8 mouse cellular contexts compared by ENCODE assay signal in genomic region chr3:37613722-37614121, GRCm38 (mm10). TPM values are rescaled to one million over a fixed set of nuclear protein-coding genes. Genes with fewer than 3 reads are reported as not detected.
DNase-seq lines count a peak whose midpoint lies in the region; ATAC-seq and TF ChIP-seq lines count a peak whose summit lies in the region.
"Had no signal": no experiment of that assay in that cellular context is flagged by ENCODE, and none has a peak within 500 bp of the region (broad histone marks: within the 10 kb centered on the region; RNA-seq: fewer than 3 reads in every experiment).

No protein-coding gene starts in this region.

- peak; percentile 38; the same call in 1 of the 2 replicates for ATAC-seq in megakaryocyte-erythroid progenitor cell, adult 5-6 weeks (replicated peaks; ENCODE audit: low FRiP score, low TSS enrichment, poor library complexity, severe bottlenecking)
- ATAC-seq in megakaryocyte, adult 5-6 weeks (ENCODE audit: poor library complexity, severe bottlenecking) = no peak

- peak; percentile 15 to 26 for DNase-seq in lung, adult 18-20 months
- no peak for DNase-seq in lung, adult 2 months
- DNase-seq in heart, adult 18-20 months = peak; percentile 47 to 71
- peak; percentile 48 to 56 for DNase-seq in kidney, adult 8-10 months
- DNase-seq in left cerebral cortex, postnatal 25 days (ENCODE audit: low spot score in 2 of 2) = no peak

- peaks cover 3% of the 10 kb centered on the region; the same call in 1 of the 2 replicates for H3K4me1 ChIP-seq in lung, adult 2 months (ENCODE audit: control insufficient read depth, insufficient read depth, low read length)
- H3K4me1 ChIP-seq: neural tube, embryonic 12.5 days had no signal

- no peak for TF ChIP-seq POLR2A in lung, adult 2 months (IDR thresholded peaks at IDR 0.05; ENCODE audit: borderline replicate concordance, extremely low read depth, low read depth, low read length)

- intact Hi-C loops in left cerebral cortex, postnatal 25 days (cut with DNase I) = no loop called here

- no peak for TF ChIP-seq CTCF in lung, adult 2 months (IDR thresholded peaks at IDR 0.05; ENCODE audit: insufficient read depth, low read length)

- H3K4me3 ChIP-seq in lung, adult 2 months (replicated peaks; ENCODE audit: extremely low read depth, low read depth, low read length) = no peak overlapping the region
- H3K4me3 ChIP-seq: neural tube, embryonic 12.5 days had no signal

- WGBS in lung, adult 2 months = 47% methylated on average over 10 of the region's 10 CpGs

RNA-seq across cellular contexts. Expression of gene Spry1, which starts 26.0 kb away (rescaled TPM):
- 105 and 124 TPM in 2 replicates for polyA plus RNA-seq in lung, adult 2 months (2012; rRNA removed)
- total RNA-seq in heart, adult 18-20 months (2021) = 10 to 100 TPM; 22.8 to 25.3 TPM
- total RNA-seq in megakaryocyte-erythroid progenitor cell, adult 5-6 weeks (2014; fragmentation: Nextera tagmentation) = 0.20 and 2.7 TPM in 2 replicates
- 1.3 and 3.3 TPM in 2 replicates for total RNA-seq in megakaryocyte-erythroid progenitor cell, adult 5-6 weeks (2017)
- 10 to 100 TPM; 12.0 to 12.2 TPM for total RNA-seq in left cerebral cortex, postnatal 25 days (2021)
- 0.50 and 1.2 TPM in 2 replicates for total RNA-seq in megakaryocyte, adult 5-6 weeks (2015)
- total RNA-seq in megakaryocyte, adult 5-6 weeks (2017) = 0.16 TPM in 1 of 2 replicates, not detected in the other

Comparison
In these comparisons a context has a peak if more than half of its experiments do, and no peak if none do; other contexts are left out.
1. DNase-seq: peak in lung, adult 18-20 months (2 of 2), heart, adult 18-20 months (2 of 2) and kidney, adult 8-10 months (2 of 2); none in lung, adult 2 months (single experiment) and left cerebral cortex, postnatal 25 days (0 of 2).